Mouse (Mus musculus): ENCODE data around the gene Raly. TPM values are rescaled to one million over a fixed set of nuclear protein-coding genes. Genes with fewer than 3 reads are reported as not detected.
"Not testable (repeated sequence)": the region's sequence is repeated elsewhere in the genome, so short reads cannot be mapped to it uniquely, and the experiment has no call there.

Gene Raly
- polyA plus RNA-seq, 1 experiment: 188 TPM

- DNase-seq: no peak
- no peak for TF ChIP-seq POLR2A (IDR thresholded peaks at IDR 0.05; ENCODE audit: borderline replicate concordance, extremely low read depth, low read depth, low read length)
- no peak for TF ChIP-seq CTCF (IDR thresholded peaks at IDR 0.05; ENCODE audit: insufficient read depth, low read length)
- Histone ChIP-seq H3K4me1 (ENCODE audit: control insufficient read depth, insufficient read depth, low read length) (no peaks in the 10 kb centered on the region), H3K4me3 (replicated peaks; ENCODE audit: extremely low read depth, low read depth, low read length) (no peak overlapping the region)
Observed at GRCm38 (mm10) chr2:154869954-154870641, 79.2 kb downstream of the Raly start.

DNA sequence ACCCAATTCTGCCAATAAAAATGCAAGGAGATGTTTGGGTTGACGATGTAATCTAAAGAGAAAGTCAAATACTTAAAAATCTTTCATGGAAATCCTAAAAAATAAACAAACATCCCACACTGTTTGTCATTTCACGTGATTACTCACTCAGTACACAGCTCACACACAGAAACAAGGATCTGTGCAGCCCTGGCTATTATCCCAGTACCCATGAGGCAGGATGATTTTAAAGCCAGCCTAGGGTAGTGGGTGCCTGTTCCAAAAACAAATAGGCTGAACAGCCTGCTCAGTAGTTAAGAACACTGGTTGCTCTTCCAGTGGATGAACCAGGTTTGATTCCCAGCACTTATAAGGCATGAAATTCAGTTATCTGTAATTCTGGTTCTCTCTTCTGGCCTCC is 85.7 kb downstream of the Raly start:
- TF ChIP-seq POLR2A (IDR thresholded peaks at IDR 0.05; ENCODE audit: borderline replicate concordance, extremely low read depth, low read depth, low read length) (no peak), CTCF (IDR thresholded peaks at IDR 0.05; ENCODE audit: insufficient read depth, low read length) (no peak)
- Histone ChIP-seq H3K4me1 (ENCODE audit: control insufficient read depth, insufficient read depth, low read length) (no peaks in the 10 kb centered on the region), H3K4me3 (replicated peaks; ENCODE audit: extremely low read depth, low read depth, low read length) (no peak overlapping the region)
- WGBS: 49% methylated on average over 2 of the region's 2 CpGs
- DNase-seq: no peak

- H3K4me1 ChIP-seq (ENCODE audit: control insufficient read depth, insufficient read depth, low read length): peaks cover 3% of the 10 kb centered on the region
- no peak for TF ChIP-seq CTCF (IDR thresholded peaks at IDR 0.05; ENCODE audit: insufficient read depth, low read length)
- TF ChIP-seq POLR2A (IDR thresholded peaks at IDR 0.05; ENCODE audit: borderline replicate concordance, extremely low read depth, low read depth, low read length): no peak
- 14% methylated on average over 2 of the region's 2 CpGs for WGBS
- no peak for DNase-seq
- peak overlapping the region; percentile 85 for H3K4me3 ChIP-seq (replicated peaks; ENCODE audit: extremely low read depth, low read depth, low read length)
Observed at GRCm38 (mm10) chr2:154891585-154891984, 100.7 kb downstream of the Raly start.

GRCm38 (mm10) chr2:154892201-154893044 is 101.5 kb downstream of the Raly start, which contains the start of gene Eif2s2:
Eif2s2 (minus strand) TSS chr2:154892935.
- peak within 1 kb of the TSS; percentile 85 for H3K4me3 ChIP-seq (replicated peaks; ENCODE audit: extremely low read depth, low read depth, low read length)
- WGBS: under 1% methylated on average over 75 of the region's 75 CpGs
- TF ChIP-seq POLR2A (IDR thresholded peaks at IDR 0.05; ENCODE audit: borderline replicate concordance, extremely low read depth, low read depth, low read length): peak; percentile 64; the same call in 1 of the 2 replicates
- no peak for TF ChIP-seq CTCF (IDR thresholded peaks at IDR 0.05; ENCODE audit: insufficient read depth, low read length)
- peaks cover 3% of the 10 kb centered on the region for H3K4me1 ChIP-seq (ENCODE audit: control insufficient read depth, insufficient read depth, low read length)
- peak; percentile 92 for DNase-seq

- TF ChIP-seq CTCF (IDR thresholded peaks at IDR 0.05; ENCODE audit: insufficient read depth, low read length) (no peak), POLR2A (IDR thresholded peaks at IDR 0.05; ENCODE audit: borderline replicate concordance, extremely low read depth, low read depth, low read length) (no peak)
- Histone ChIP-seq H3K4me3 (replicated peaks; ENCODE audit: extremely low read depth, low read depth, low read length) (peak overlapping the region; percentile 58), H3K4me1 (ENCODE audit: control insufficient read depth, insufficient read depth, low read length) (peaks cover 3% of the 10 kb centered on the region)
- no peak for DNase-seq
- 7% methylated on average over 12 of the region's 12 CpGs for WGBS
Observed at GRCm38 (mm10) chr2:154893045-154893385, 102.1 kb downstream of the Raly start.

DNA sequence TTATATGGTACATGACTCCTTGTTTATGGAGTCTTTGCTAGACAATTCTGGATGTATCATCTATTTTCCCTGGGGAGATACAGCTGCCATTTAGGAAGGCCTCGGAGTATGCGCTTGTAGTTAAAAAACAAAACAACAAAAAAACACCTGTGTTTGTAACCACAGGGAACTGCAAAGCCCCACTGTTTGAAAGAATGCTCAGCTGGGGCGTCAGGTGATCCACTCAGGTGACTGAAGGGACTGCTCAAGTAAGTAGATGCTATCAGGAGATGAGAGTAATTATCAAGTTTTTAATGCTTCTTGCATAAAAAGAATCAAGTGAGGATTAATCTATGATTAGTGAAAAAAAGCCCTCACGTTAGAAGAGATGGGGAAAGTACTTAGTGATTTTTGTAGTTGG is 102.7 kb downstream of the Raly start:
- DNase-seq: no peak
- no peak overlapping the region for H3K4me3 ChIP-seq (replicated peaks; ENCODE audit: extremely low read depth, low read depth, low read length)
- WGBS: 68% methylated on average over 4 of the region's 4 CpGs
- TF ChIP-seq POLR2A (IDR thresholded peaks at IDR 0.05; ENCODE audit: borderline replicate concordance, extremely low read depth, low read depth, low read length) (no peak), CTCF (IDR thresholded peaks at IDR 0.05; ENCODE audit: insufficient read depth, low read length) (no peak)
- peaks cover 3% of the 10 kb centered on the region for H3K4me1 ChIP-seq (ENCODE audit: control insufficient read depth, insufficient read depth, low read length)

- not testable (repeated sequence) for H3K4me3 ChIP-seq (replicated peaks; ENCODE audit: extremely low read depth, low read depth, low read length); DNase-seq; H3K4me1 ChIP-seq (ENCODE audit: control insufficient read depth, insufficient read depth, low read length)
- WGBS: 79% methylated on average over 8 of the region's 8 CpGs
Observed at GRCm38 (mm10) chr2:154899004-154899403, 108.1 kb downstream of the Raly start.

GRCm38 (mm10) chr2:154899412-154899811 is 108.5 kb downstream of the Raly start:
- DNase-seq; H3K4me1 ChIP-seq (ENCODE audit: control insufficient read depth, insufficient read depth, low read length); H3K4me3 ChIP-seq (replicated peaks; ENCODE audit: extremely low read depth, low read depth, low read length): not testable (repeated sequence)
- 69% methylated on average over 4 of the region's 4 CpGs for WGBS

- TF ChIP-seq CTCF (IDR thresholded peaks at IDR 0.05; ENCODE audit: insufficient read depth, low read length) (no peak), POLR2A (IDR thresholded peaks at IDR 0.05; ENCODE audit: borderline replicate concordance, extremely low read depth, low read depth, low read length) (no peak)
- DNase-seq: no peak
- no peak overlapping the region for H3K4me3 ChIP-seq (replicated peaks; ENCODE audit: extremely low read depth, low read depth, low read length)
- 63% methylated on average over 3 of the region's 3 CpGs for WGBS
- no peaks in the 10 kb centered on the region for H3K4me1 ChIP-seq (ENCODE audit: control insufficient read depth, insufficient read depth, low read length)
Observed at GRCm38 (mm10) chr2:154902111-154902510, 111.2 kb downstream of the Raly start.

- no peak for TF ChIP-seq POLR2A (IDR thresholded peaks at IDR 0.05; ENCODE audit: borderline replicate concordance, extremely low read depth, low read depth, low read length)
- TF ChIP-seq CTCF (IDR thresholded peaks at IDR 0.05; ENCODE audit: insufficient read depth, low read length): no peak
- Histone ChIP-seq H3K4me1 (ENCODE audit: control insufficient read depth, insufficient read depth, low read length) (no peaks in the 10 kb centered on the region), H3K4me3 (replicated peaks; ENCODE audit: extremely low read depth, low read depth, low read length) (no peak overlapping the region)
- DNase-seq: no peak
- WGBS: 55% methylated on average over 2 of the region's 2 CpGs
Observed at GRCm38 (mm10) chr2:154905796-154906195, 114.9 kb downstream of the Raly start.
